Mouse (Mus musculus): ENCODE results near the gene Tcf7l2. TPM values are rescaled to one million over a fixed set of nuclear protein-coding genes. Genes with fewer than 3 reads are reported as not detected.

Gene Tcf7l2
- total and polyA plus RNA-seq, 2 experiments from 2014 or later = 3.0 to 38.6 TPM

GRCm38 (mm10) chr19:55742386-55743000 lies 873 bp downstream of the Tcf7l2 start:
- Histone ChIP-seq H3K9ac (replicated peaks; ENCODE audit: low read depth, low read length) (peak overlapping the region; percentile 89), H3K36me3 (replicated peaks; ENCODE audit: control insufficient read depth, insufficient read depth, low read length) (no peaks in the 10 kb centered on the region), H3K9me3 (replicated peaks; ENCODE audit: control insufficient read depth, low read length) (no peaks in the 10 kb centered on the region), H3K4me1 (ENCODE audit: control insufficient read depth, insufficient read depth) (peaks cover 23% of the 10 kb centered on the region), H3K4me2 (ENCODE audit: low read depth, low read length) (peak overlapping the region; percentile 95), H3K27me3 (ENCODE audit: control insufficient read depth, insufficient read depth, low read length) (no peaks in the 10 kb centered on the region), H3K4me3 (ENCODE audit: low read depth, low read length) (peak overlapping the region; percentile 80), H3K27ac (ENCODE audit: low read depth) (peak overlapping the region; percentile 99)
- DNase-seq (ENCODE audit: low spot score) (peak; percentile 49), ATAC-seq (ENCODE audit: insufficient read depth, low read depth) (peak; percentile 24)
- under 1% methylated on average over 50 of the region's 70 CpGs for WGBS
- TF ChIP-seq EP300 (IDR thresholded peaks at IDR 0.05; ENCODE audit: low read depth) (no peak), CTCF (IDR thresholded peaks at IDR 0.05; ENCODE audit: low read depth) (no peak)

- Histone ChIP-seq H3K4me3 (ENCODE audit: low read depth, low read length) (peak overlapping the region; percentile 80), H3K4me1 (ENCODE audit: control insufficient read depth, insufficient read depth) (peaks cover 29% of the 10 kb centered on the region)
- peak; percentile 13; the same call in 1 of the 2 replicates for ATAC-seq (ENCODE audit: insufficient read depth, low read depth)
Measured at GRCm38 (mm10) chr19:55743001-55743556, 1.5 kb downstream of the Tcf7l2 start.

GRCm38 (mm10) chr19:55743557-55744441 lies 2.2 kb downstream of the Tcf7l2 start:
- peak overlapping the region; percentile 80 for H3K4me3 ChIP-seq (ENCODE audit: low read depth, low read length)
- DNase-seq (ENCODE audit: low spot score) (peak; percentile 72), ATAC-seq (ENCODE audit: insufficient read depth, low read depth) (peak; percentile 31)
- under 1% methylated on average over 43 of the region's 47 CpGs for WGBS
- H3K36me3 ChIP-seq (replicated peaks; ENCODE audit: control insufficient read depth, insufficient read depth, low read length) = no peaks in the 10 kb centered on the region
- H3K27me3 ChIP-seq (ENCODE audit: control insufficient read depth, insufficient read depth, low read length) = no peaks in the 10 kb centered on the region
- H3K27ac ChIP-seq (ENCODE audit: low read depth) = peak overlapping the region; percentile 99
- H3K4me2 ChIP-seq (ENCODE audit: low read depth, low read length) = peak overlapping the region; percentile 95
- no peaks in the 10 kb centered on the region for H3K9me3 ChIP-seq (replicated peaks; ENCODE audit: control insufficient read depth, low read length)
- TF ChIP-seq CTCF (IDR thresholded peaks at IDR 0.05; ENCODE audit: low read depth) (no peak), EP300 (IDR thresholded peaks at IDR 0.05; ENCODE audit: low read depth) (no peak)
- H3K4me1 ChIP-seq (ENCODE audit: control insufficient read depth, insufficient read depth) = peaks cover 36% of the 10 kb centered on the region
- H3K9ac ChIP-seq (replicated peaks; ENCODE audit: low read depth, low read length) = peak overlapping the region; percentile 89

More at GRCm38 (mm10) chr19:55743001-55743556, 1.5 kb downstream of the Tcf7l2 start:
- no peak for DNase-seq (ENCODE audit: low spot score)
- Histone ChIP-seq H3K9me3 (replicated peaks; ENCODE audit: control insufficient read depth, low read length) (no peaks in the 10 kb centered on the region), H3K36me3 (replicated peaks; ENCODE audit: control insufficient read depth, insufficient read depth, low read length) (no peaks in the 10 kb centered on the region), H3K4me2 (ENCODE audit: low read depth, low read length) (peak overlapping the region; percentile 95), H3K9ac (replicated peaks; ENCODE audit: low read depth, low read length) (peak overlapping the region; percentile 89), H3K27me3 (ENCODE audit: control insufficient read depth, insufficient read depth, low read length) (no peaks in the 10 kb centered on the region), H3K27ac (ENCODE audit: low read depth) (peak overlapping the region; percentile 99)
- WGBS = under 1% methylated on average over 22 of the region's 38 CpGs
- TF ChIP-seq CTCF (IDR thresholded peaks at IDR 0.05; ENCODE audit: low read depth) = no peak
- no peak for TF ChIP-seq EP300 (IDR thresholded peaks at IDR 0.05; ENCODE audit: low read depth)

- H3K4me1 ChIP-seq (ENCODE audit: control insufficient read depth, insufficient read depth) = peaks cover 36% of the 10 kb centered on the region
- H3K36me3 ChIP-seq (replicated peaks; ENCODE audit: control insufficient read depth, insufficient read depth, low read length) = no peaks in the 10 kb centered on the region
- no peak for ATAC-seq (ENCODE audit: insufficient read depth, low read depth)
- H3K27me3 ChIP-seq (ENCODE audit: control insufficient read depth, insufficient read depth, low read length) = no peaks in the 10 kb centered on the region
- H3K4me3 ChIP-seq (ENCODE audit: low read depth, low read length) = peak overlapping the region; percentile 80
- TF ChIP-seq CTCF (IDR thresholded peaks at IDR 0.05; ENCODE audit: low read depth) (no peak), EP300 (IDR thresholded peaks at IDR 0.05; ENCODE audit: low read depth) (no peak)
- H3K9ac ChIP-seq (replicated peaks; ENCODE audit: low read depth, low read length) = peak overlapping the region; percentile 89
- H3K27ac ChIP-seq (ENCODE audit: low read depth) = peak overlapping the region; percentile 99
- 8% methylated on average over 21 of the region's 21 CpGs for WGBS
- DNase-seq (ENCODE audit: low spot score) = no peak
- no peaks in the 10 kb centered on the region for H3K9me3 ChIP-seq (replicated peaks; ENCODE audit: control insufficient read depth, low read length)
- H3K4me2 ChIP-seq (ENCODE audit: low read depth, low read length) = peak overlapping the region; percentile 95
Measured at GRCm38 (mm10) chr19:55744576-55745191, 3.1 kb downstream of the Tcf7l2 start.

GRCm38 (mm10) chr19:55745192-55745578 lies 3.6 kb downstream of the Tcf7l2 start:
- no peak for DNase-seq (ENCODE audit: low spot score)

More at GRCm38 (mm10) chr19:55745192-55745578, 3.6 kb downstream of the Tcf7l2 start:
- Histone ChIP-seq H3K27me3 (ENCODE audit: control insufficient read depth, insufficient read depth, low read length) (no peaks in the 10 kb centered on the region), H3K4me2 (ENCODE audit: low read depth, low read length) (peak overlapping the region; percentile 95), H3K4me3 (ENCODE audit: low read depth, low read length) (peak overlapping the region; percentile 80), H3K9ac (replicated peaks; ENCODE audit: low read depth, low read length) (peak overlapping the region; percentile 89), H3K4me1 (ENCODE audit: control insufficient read depth, insufficient read depth) (peaks cover 36% of the 10 kb centered on the region), H3K9me3 (replicated peaks; ENCODE audit: control insufficient read depth, low read length) (no peaks in the 10 kb centered on the region), H3K27ac (ENCODE audit: low read depth) (peak overlapping the region; percentile 99), H3K36me3 (replicated peaks; ENCODE audit: control insufficient read depth, insufficient read depth, low read length) (no peaks in the 10 kb centered on the region)
- no peak for TF ChIP-seq EP300 (IDR thresholded peaks at IDR 0.05; ENCODE audit: low read depth)
- TF ChIP-seq CTCF (IDR thresholded peaks at IDR 0.05; ENCODE audit: low read depth) = no peak
- WGBS = 35% methylated on average over 9 of the region's 9 CpGs
- no peak for ATAC-seq (ENCODE audit: insufficient read depth, low read depth)

Data from heart, postnatal 0 days (tissue).